ENCODE assay signal across 35 mouse cellular contexts in the genomic region with DNA sequence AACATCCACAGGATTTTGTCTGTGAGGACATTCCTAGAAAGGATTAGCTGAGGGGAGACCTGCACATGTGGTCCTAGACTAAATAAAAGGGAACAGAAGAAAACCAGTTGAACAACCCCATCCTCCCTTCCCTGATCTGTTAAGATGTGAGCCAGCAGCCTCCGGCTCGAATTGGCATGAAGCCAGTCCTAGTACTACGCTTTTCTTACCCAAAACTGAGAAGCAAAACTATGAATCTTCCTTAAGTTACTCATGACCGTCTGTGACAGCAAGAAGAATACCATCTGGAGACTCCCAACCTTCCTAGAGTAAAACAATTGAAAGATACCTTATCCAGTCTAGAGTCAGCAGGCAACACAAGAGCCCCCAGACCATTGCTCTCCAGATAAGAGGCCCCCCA. TPM values are rescaled to one million over a fixed set of nuclear protein-coding genes. Genes with fewer than 3 reads are reported as not detected.
DNase-seq lines count a peak whose midpoint lies in the region; ATAC-seq and TF ChIP-seq lines count a peak whose summit lies in the region.
"Had no signal": no experiment of that assay in that cellular context is flagged by ENCODE, and none has a peak within 500 bp of the region (broad histone marks: within the 10 kb centered on the region; RNA-seq: fewer than 3 reads in every experiment).

No protein-coding gene starts in this region.

- no peak overlapping the region for H3K4me2 ChIP-seq in lung, embryonic 14.5 days
- H3K4me2 ChIP-seq: embryonic facial prominence, embryonic 15.5 days; forebrain, embryonic 12.5 days; heart, embryonic 12.5 days; hindbrain, embryonic 14.5 days; lung, embryonic 15.5 days had no signal

- ATAC-seq in frontal cortex, adult (ENCODE audit: low TSS enrichment) = peak; percentile 31; the same call in 1 of the 2 replicates
- ATAC-seq in lung, embryonic 14.5 days (ENCODE audit: insufficient read depth) = no peak
- ATAC-seq: forebrain, postnatal 0 days; Patski had no signal

- WGBS in lung, embryonic 14.5 days = 37% methylated on average over 4 of the region's 4 CpGs

- H3K36me3 ChIP-seq in lung, embryonic 14.5 days (ENCODE audit: insufficient read depth) = no peaks in the 10 kb centered on the region
- H3K36me3 ChIP-seq in MEL (ENCODE audit: control insufficient read depth in 1 of 2, insufficient read depth in 2 of 2, low read length in 2 of 2) = peaks cover 0 to 24% of the 10 kb centered on the region in 2 experiments; a peak in 2 of 4 replicates
- H3K36me3 ChIP-seq: embryonic facial prominence, embryonic 15.5 days; forebrain, embryonic 12.5 days; G1E; heart, embryonic 12.5 days; lung, embryonic 15.5 days had no signal

- H3K9ac ChIP-seq in lung, embryonic 14.5 days = no peak overlapping the region
- no peak overlapping the region for H3K9ac ChIP-seq in MEL (ENCODE audit: control insufficient read depth, low read depth, low read length, poor library complexity, severe bottlenecking)
- H3K9ac ChIP-seq: embryonic facial prominence, embryonic 15.5 days; forebrain, embryonic 12.5 days; forebrain, postnatal 0 days; heart, embryonic 12.5 days; hindbrain, embryonic 14.5 days; liver, embryonic 14.5 days; lung, embryonic 15.5 days had no signal

- no peak overlapping the region for H3K27ac ChIP-seq in lung, embryonic 14.5 days (ENCODE audit: low read depth)
- H3K27ac ChIP-seq in MEL (ENCODE audit: control insufficient read depth, low read depth, low read length) = no peak overlapping the region
- H3K27ac ChIP-seq: embryonic facial prominence, embryonic 15.5 days; forebrain, embryonic 12.5 days; heart, adult 2 months; hindbrain, embryonic 14.5 days; liver, embryonic 14.5 days; lung, embryonic 15.5 days had no signal

- H3K4me3 ChIP-seq in lung, embryonic 14.5 days (ENCODE audit: low read depth, low read length) = no peak overlapping the region
- H3K4me3 ChIP-seq in MEL (ENCODE audit: control insufficient read depth in 1 of 2, insufficient read depth in 1 of 2, low read depth in 2 of 2, low read length in 2 of 2) = no peak overlapping the region
- H3K4me3 ChIP-seq: embryonic facial prominence, embryonic 15.5 days; forebrain, embryonic 12.5 days; heart, adult 2 months; heart, embryonic 12.5 days; lung, embryonic 15.5 days; megakaryocyte, embryonic 14.5 days had no signal

- no peak for TF ChIP-seq POLR2A in MEL (IDR thresholded peaks at IDR 0.05; ENCODE audit: control insufficient read depth in 1 of 2, insufficient read depth in 1 of 2, low read depth in 1 of 2, low read length in 2 of 2, poor library complexity in 1 of 2)

- no peaks in the 10 kb centered on the region for H3K27me3 ChIP-seq in lung, embryonic 14.5 days (ENCODE audit: insufficient read depth, low read length)
- H3K27me3 ChIP-seq in MEL (ENCODE audit: control insufficient read depth in 1 of 2, insufficient read depth in 2 of 2, low read length in 2 of 2) = no peaks in the 10 kb centered on the region
- H3K27me3 ChIP-seq: embryonic facial prominence, embryonic 15.5 days; forebrain, embryonic 12.5 days; heart, embryonic 12.5 days; lung, embryonic 15.5 days; megakaryocyte, embryonic 14.5 days; Patski had no signal

- no peak for DNase-seq in frontal cortex, postnatal 25 days (ENCODE audit: low spot score in 2 of 2)
- DNase-seq in layer of hippocampus, adult 9-10 months (ENCODE audit: low spot score) = peak; percentile 12
- no peak for DNase-seq in layer of hippocampus, postnatal 36 days
- peak; percentile 60 for DNase-seq in lung, embryonic 14.5 days
- no peak for DNase-seq in lung, postnatal 36 days
- peak; percentile 83 for DNase-seq in MEL (ENCODE audit: low read depth, low spot score)
- no peak for DNase-seq in gastrocnemius, postnatal 10 days
- DNase-seq: adrenal gland, postnatal 14 days; cerebellum, adult 11-12 months; forebrain, postnatal 0 days; gastrocnemius, postnatal 25 days; heart, adult 2 months; kidney, adult 11 months; kidney, postnatal 14 days; liver; lung, postnatal 4 days; midbrain, embryonic 14.5 days; thymus, adult 2 months; thymus, postnatal 36 days had no signal

- TF ChIP-seq RAD21 in MEL (IDR thresholded peaks at IDR 0.05; ENCODE audit: low read depth, low read length) = no peak

- no peaks in the 10 kb centered on the region for H3K79me2 ChIP-seq in MEL (ENCODE audit: control insufficient read depth, insufficient read depth, low read length, poor library complexity)

- H3K9me3 ChIP-seq in lung, embryonic 14.5 days (ENCODE audit: low read depth, low read length) = no peaks in the 10 kb centered on the region
- H3K9me3 ChIP-seq in MEL (replicated peaks; ENCODE audit: insufficient read depth, low read length) = no peaks in the 10 kb centered on the region
- H3K9me3 ChIP-seq: embryonic facial prominence, embryonic 15.5 days; forebrain, embryonic 12.5 days; G1E; heart, embryonic 12.5 days; lung, embryonic 15.5 days had no signal

- TF ChIP-seq EP300 in MEL (IDR thresholded peaks at IDR 0.05; ENCODE audit: low read depth in 1 of 2, low read length in 2 of 2) = peak; percentile 34 to 41; a peak in 3 of 4 replicates

- no peak for TF ChIP-seq CTCF in lung, embryonic 14.5 days (IDR thresholded peaks at IDR 0.05; ENCODE audit: low read depth)
- no peak for TF ChIP-seq CTCF in MEL (IDR thresholded peaks at IDR 0.05 in 2 of 3, conservative IDR thresholded peaks at IDR 0.05 in 1 of 3; ENCODE audit: control insufficient read depth in 1 of 3, insufficient read depth in 1 of 3, low read depth in 2 of 3, low read length in 3 of 3, poor library complexity in 1 of 3, severe bottlenecking in 1 of 3)

- no peaks in the 10 kb centered on the region for H3K4me1 ChIP-seq in lung, embryonic 14.5 days (ENCODE audit: insufficient read depth)
- peaks cover 2 to 26% of the 10 kb centered on the region in 2 experiments; a peak in 3 of 4 replicates for H3K4me1 ChIP-seq in MEL (ENCODE audit: control insufficient read depth in 1 of 2, insufficient read depth in 2 of 2, low read length in 2 of 2)
- H3K4me1 ChIP-seq: embryonic facial prominence, embryonic 15.5 days; forebrain, embryonic 12.5 days; heart, embryonic 12.5 days; lung, embryonic 15.5 days; megakaryocyte, embryonic 14.5 days had no signal

TF ChIP-seq in MEL, 35 proteins besides CTCF, POLR2A, EP300 and RAD21:
- TF ChIP-seq MYC (IDR thresholded peaks at IDR 0.05; ENCODE audit: low read depth, low read length) (peak; percentile 54; the same call in 1 of the 2 replicates), RCOR1 (IDR thresholded peaks at IDR 0.05; ENCODE audit: low read depth, low read length) (peak; percentile 54; the same call in 1 of the 2 replicates), NRF1 (IDR thresholded peaks at IDR 0.05; ENCODE audit: insufficient read depth, low read depth, low read length, poor library complexity, severe bottlenecking) (no peak), SMC3 (IDR thresholded peaks at IDR 0.05; ENCODE audit: low read depth, low read length) (no peak), GABPA (IDR thresholded peaks at IDR 0.05; ENCODE audit: low read depth, low read length) (no peak), SIN3A (IDR thresholded peaks at IDR 0.05; ENCODE audit: low read length) (0 out of 2 replicates have a peak, but pooled peaks have one; percentile 8), GATA1 (IDR thresholded peaks at IDR 0.05; ENCODE audit: low read depth, low read length) (peak; percentile 29; the same call in 1 of the 2 replicates)

RNA-seq across cellular contexts. Expression of a gene that starts 15.9 kb away (rescaled TPM):
- under 1 TPM; 0.32 to 0.35 TPM for total RNA-seq in layer of hippocampus, postnatal 36 days (2021)
- not detected in 2 replicates for polyA plus RNA-seq in lung, embryonic 14.5 days (2014; fragmentation: Nextera tagmentation; extraction: Ambion mirVana)
- not detected in 2 replicates for total RNA-seq in MEL (2012; rRNA removed)
- not detected for polyA plus RNA-seq in MEL (2012; ENCODE audit: insufficient read depth in 1 of 2, insufficient read length in 2 of 2, low read depth in 1 of 2, low replicate concordance in 2 of 2, missing spikeins in 1 of 2)
- total RNA-seq in gastrocnemius, postnatal 10 days (2021) = not detected
- total RNA-seq: adrenal gland, postnatal 14 days; common myeloid progenitor, adult 5-6 weeks; G1E; gastrocnemius, postnatal 25 days; heart, adult 2 months; hematopoietic stem cell, adult 5-6 weeks; monocyte, adult 5-6 weeks had no signal
- polyA plus RNA-seq: embryonic facial prominence, embryonic 15.5 days; forebrain, postnatal 0 days; G1E; heart, adult 2 months; heart, embryonic 12.5 days; heart, postnatal 0 days; hindbrain, embryonic 14.5 days; liver, embryonic 14.5 days; lung, embryonic 15.5 days; midbrain, embryonic 14.5 days; neural tube, embryonic 14.5 days; Patski; stomach, embryonic 16.5 days; thymus, adult 2 months had no signal

Comparison
In these comparisons a context has a peak if more than half of its experiments do, and no peak if none do; other contexts are left out.
1. DNase-seq: peak in layer of hippocampus, adult 9-10 months (single experiment), lung, embryonic 14.5 days (single experiment) and MEL (single experiment); none in frontal cortex, postnatal 25 days (0 of 2), layer of hippocampus, postnatal 36 days (0 of 2), lung, postnatal 36 days (single experiment) and gastrocnemius, postnatal 10 days (single experiment).